Mouse (Mus musculus) G1E (cell line): ENCODE results near the gene Fndc3b. TPM values are rescaled to one million over a fixed set of nuclear protein-coding genes. Genes with fewer than 3 reads are reported as not detected.

Experiments used
- ATAC-seq: 2 replicates; pipeline ENCODE4 v1.8.0; 2016; ENCODE audit warnings: mild to moderate bottlenecking; ENCODE audit not compliant: insufficient number of reproducible peaks, poor library complexity, low FRiP score, severe bottlenecking; ENCODE audit errors: extremely low read depth
- DNase-seq: peaks from one replicate; pipeline ENCODE4 v3.0.0; 2012; ENCODE audit warnings: low spot score
- H3K27me3 ChIP-seq: 2 replicates; pipeline ENCODE4 v1.6.1; 2012; ENCODE audit warnings: mild to moderate bottlenecking, low read length, inconsistent platforms; ENCODE audit not compliant: insufficient read depth
- H3K36me3 ChIP-seq: replicated peaks from 2 replicates; pipeline ENCODE3; 2012; ENCODE audit warnings: mild to moderate bottlenecking, inconsistent platforms
- H3K4me1 ChIP-seq: 2 replicates; pipeline ENCODE4 v1.6.1; 2012; ENCODE audit warnings: low read depth, low read length, inconsistent platforms, mixed read lengths; ENCODE audit not compliant: insufficient read depth
- H3K4me3 ChIP-seq: 2 replicates; pipeline ENCODE4 v1.5.1; 2012; ENCODE audit warnings: low read depth, mild to moderate bottlenecking, inconsistent platforms, low read length, moderate library complexity, mixed read lengths
- H3K9me3 ChIP-seq: replicated peaks from 2 replicates; pipeline ENCODE4 v1.6.1; 2012; ENCODE audit warnings: inconsistent platforms
- CTCF ChIP-seq: IDR thresholded peaks from 2 replicates; pipeline ENCODE4 v1.5.1; 2012; ENCODE audit warnings: low read depth, low read length, inconsistent platforms, mixed read lengths
- GATA1 ChIP-seq: IDR thresholded peaks from 2 replicates; pipeline ENCODE4 v1.6.1; 2012; ENCODE audit warnings: borderline replicate concordance, low read length, inconsistent platforms, mixed read lengths
- GATA2 ChIP-seq: IDR thresholded peaks from 2 replicates; pipeline ENCODE4 v1.6.1; 2012; ENCODE audit warnings: low read depth, low read length, inconsistent platforms, borderline replicate concordance
- POLR2AphosphoS5 ChIP-seq: IDR thresholded peaks from 2 replicates; pipeline ENCODE4 v1.6.1; 2012; ENCODE audit warnings: low read depth, low read length, inconsistent platforms; ENCODE audit not compliant: insufficient replicate concordance
- TAL1 ChIP-seq: conservative IDR thresholded peaks from 2 replicates; pipeline ENCODE4 v1.6.1; 2012; ENCODE audit warnings: low read depth, low read length, inconsistent platforms, mixed read lengths
- polyA plus RNA-seq: library from polyadenylated mRNA; stranded (reverse); fragments of >175 nt; gene quantifications from 2 replicates; pipeline ENCODE4 v1.2.3, GENCODE M21; 2012
- total RNA-seq, 2 experiments: library from RNA; stranded (forward) in 1 of 2; stranded (reverse) in 1 of 2; fragments of 200-1000 nt in 1 of 2; fragments of >200 nt in 1 of 2; fragmentation: Nextera tagmentation in 1 of 2; gene quantifications; 2 replicates each; pipeline ENCODE4 v1.2.3; 2014 to 2017

Gene Fndc3b
- total and polyA plus RNA-seq, 3 experiments: 0.16 TPM; not detected in 2

- no peaks in the 10 kb centered on the region for H3K4me1 ChIP-seq
- no peak overlapping the region for H3K4me3 ChIP-seq
- no peaks in the 10 kb centered on the region for H3K9me3 ChIP-seq
- DNase-seq (no peak), ATAC-seq (no peak)
- TF ChIP-seq CTCF (no peak), GATA1 (no peak), POLR2AphosphoS5 (no peak), TAL1 (no peak), GATA2 (no peak)
- no peaks in the 10 kb centered on the region for H3K27me3 ChIP-seq
- no peaks in the 10 kb centered on the region for H3K36me3 ChIP-seq
These were observed 47.9 kb downstream of the Fndc3b start for GRCm38 (mm10) chr3:27663221-27663620.

- Histone ChIP-seq H3K36me3 (no peaks in the 10 kb centered on the region), H3K9me3 (no peaks in the 10 kb centered on the region)
These were observed 52.8 kb downstream of the Fndc3b start for GRCm38 (mm10) chr3:27658198-27658763.

GRCm38 (mm10) chr3:27656764-27657390 is 54.2 kb downstream of the Fndc3b start:
- Histone ChIP-seq H3K4me1 (no peaks in the 10 kb centered on the region), H3K27me3 (no peaks in the 10 kb centered on the region), H3K36me3 (no peaks in the 10 kb centered on the region), H3K4me3 (no peak overlapping the region), H3K9me3 (no peaks in the 10 kb centered on the region)
- ATAC-seq (no peak), DNase-seq (no peak)
- TF ChIP-seq CTCF: no peak
- TF ChIP-seq POLR2AphosphoS5: no peak
- no peak for TF ChIP-seq GATA1
- TF ChIP-seq GATA2: no peak
- no peak for TF ChIP-seq TAL1

More at GRCm38 (mm10) chr3:27658198-27658763, 52.8 kb downstream of the Fndc3b start:
- no peak for DNase-seq
- ATAC-seq: no peak
- no peaks in the 10 kb centered on the region for H3K27me3 ChIP-seq
- no peak for TF ChIP-seq CTCF
- no peak for TF ChIP-seq GATA1
- no peak for TF ChIP-seq POLR2AphosphoS5
- TF ChIP-seq GATA2: no peak
- no peak for TF ChIP-seq TAL1
- no peak overlapping the region for H3K4me3 ChIP-seq
- no peaks in the 10 kb centered on the region for H3K4me1 ChIP-seq

- Histone ChIP-seq H3K4me1 (no peaks in the 10 kb centered on the region), H3K9me3 (no peaks in the 10 kb centered on the region), H3K27me3 (no peaks in the 10 kb centered on the region), H3K4me3 (no peak overlapping the region), H3K36me3 (no peaks in the 10 kb centered on the region)
- TF ChIP-seq CTCF (no peak), TAL1 (no peak), POLR2AphosphoS5 (no peak), GATA2 (no peak), GATA1 (no peak)
- no peak for ATAC-seq
- no peak for DNase-seq
These were observed 55.4 kb downstream of the Fndc3b start for GRCm38 (mm10) chr3:27655673-27656072.

GRCm38 (mm10) chr3:27655042-27655441 is 56.1 kb downstream of the Fndc3b start:
- Histone ChIP-seq H3K4me1 (no peaks in the 10 kb centered on the region), H3K36me3 (no peaks in the 10 kb centered on the region)

GRCm38 (mm10) chr3:27652451-27653011 is 58.6 kb downstream of the Fndc3b start:
- no peak for DNase-seq
- H3K27me3 ChIP-seq: no peaks in the 10 kb centered on the region
- no peaks in the 10 kb centered on the region for H3K4me1 ChIP-seq
- no peaks in the 10 kb centered on the region for H3K36me3 ChIP-seq
- no peak overlapping the region for H3K4me3 ChIP-seq
- TF ChIP-seq TAL1 (no peak), POLR2AphosphoS5 (no peak), GATA1 (no peak), GATA2 (no peak), CTCF (no peak)
- ATAC-seq: no peak
- no peaks in the 10 kb centered on the region for H3K9me3 ChIP-seq

More at GRCm38 (mm10) chr3:27655042-27655441, 56.1 kb downstream of the Fndc3b start:
- Histone ChIP-seq H3K4me3 (no peak overlapping the region), H3K27me3 (no peaks in the 10 kb centered on the region), H3K9me3 (no peaks in the 10 kb centered on the region)
- TF ChIP-seq TAL1 (no peak), CTCF (no peak), POLR2AphosphoS5 (no peak), GATA2 (no peak), GATA1 (no peak)
- DNase-seq (no peak), ATAC-seq (no peak)
